Mouse (Mus musculus) ES-CJ7 (cell line): ENCODE data around the gene Synj2bp.

Source experiments
- DNase-seq: peaks from one replicate; pipeline ENCODE4 v3.0.0; 2011; ENCODE audit warnings: low read depth, low spot score

Synj2bp gene

DNA sequence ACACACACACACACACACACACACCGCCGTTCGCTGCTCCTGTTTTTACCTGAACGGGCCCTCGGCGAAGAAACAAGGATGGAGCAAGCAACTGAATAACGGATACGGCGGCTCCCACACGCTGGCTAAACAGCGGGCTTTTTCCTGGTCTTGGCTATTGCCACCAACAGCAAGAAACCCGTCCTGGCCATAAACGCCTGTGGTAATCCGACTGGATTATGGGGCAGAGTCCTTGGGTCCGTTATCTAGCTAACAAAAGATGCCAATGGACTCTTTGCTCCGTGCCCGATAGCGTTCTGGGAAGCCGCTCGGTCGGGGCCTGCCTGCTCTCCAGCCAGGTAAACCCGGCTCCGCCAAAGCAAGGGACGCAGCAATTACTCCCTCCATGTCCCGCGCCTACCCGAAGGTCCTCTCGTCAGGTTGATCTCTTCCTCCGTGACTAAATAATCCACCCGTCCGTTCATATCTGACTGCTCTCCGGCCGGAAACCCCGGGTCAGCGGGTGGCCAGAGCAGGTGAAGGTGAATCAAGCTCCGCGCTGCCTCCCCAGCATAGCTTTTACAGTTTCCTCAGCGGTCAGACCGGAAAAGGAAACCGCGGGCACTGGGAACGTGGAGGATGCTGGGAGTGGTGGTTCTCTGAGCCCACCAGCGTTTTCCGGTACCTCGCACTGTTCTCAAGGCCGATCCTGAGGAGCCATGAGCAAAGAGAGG is at the start of gene Synj2bp, which contains the start of gene Gm20498:
TSS of gene Synj2bp (minus strand) at position 596 of the 713 bp plus-strand sequence.
TSS of gene Gm20498 (minus strand) at position 590 of the 713 bp plus-strand sequence.
- DNase-seq = peak; percentile 89

DNA sequence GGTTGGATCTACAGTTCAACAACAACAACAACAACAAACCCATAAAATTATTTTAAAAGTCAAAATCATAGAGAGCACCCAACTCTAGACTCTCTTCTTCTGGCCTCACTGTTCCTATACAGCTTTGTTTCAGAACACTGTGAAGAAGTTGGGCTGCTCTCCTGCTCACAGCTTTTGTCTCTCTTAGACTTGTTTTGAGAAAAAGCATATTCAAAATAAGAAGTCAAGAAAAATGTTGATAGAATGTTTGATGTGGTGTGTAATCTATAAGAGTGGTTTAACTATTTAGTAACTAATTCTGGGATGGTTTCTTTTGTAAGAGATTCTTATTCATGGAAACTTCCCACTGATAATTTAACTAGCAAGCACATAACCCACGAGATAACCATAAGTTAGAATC is 35.7 kb upstream of the Synj2bp start, which contains the start of gene Adam21:
TSS of gene Adam21 (minus strand) at position 101 of the 400 bp plus-strand sequence.
- DNase-seq = no peak

DNA sequence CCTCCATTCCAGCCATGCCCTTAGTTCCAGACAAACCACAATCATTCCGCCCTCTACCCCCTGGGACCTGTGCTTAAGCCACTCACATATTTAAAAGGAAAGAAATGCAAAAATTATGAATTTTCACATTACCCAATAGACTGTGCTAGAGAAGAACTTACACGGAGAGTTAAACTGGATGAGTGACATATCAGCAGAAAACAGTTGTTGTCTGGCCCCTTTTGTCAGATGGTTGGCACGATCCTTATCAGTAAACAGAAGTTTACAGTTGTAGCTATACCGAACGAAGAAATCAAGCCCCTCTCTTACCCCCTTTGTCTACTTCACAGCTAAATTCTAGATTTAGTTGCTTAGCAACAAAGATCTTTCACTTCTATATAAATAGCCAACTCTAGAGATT is 35.2 kb upstream of the Synj2bp start:
- no peak for DNase-seq

DNA sequence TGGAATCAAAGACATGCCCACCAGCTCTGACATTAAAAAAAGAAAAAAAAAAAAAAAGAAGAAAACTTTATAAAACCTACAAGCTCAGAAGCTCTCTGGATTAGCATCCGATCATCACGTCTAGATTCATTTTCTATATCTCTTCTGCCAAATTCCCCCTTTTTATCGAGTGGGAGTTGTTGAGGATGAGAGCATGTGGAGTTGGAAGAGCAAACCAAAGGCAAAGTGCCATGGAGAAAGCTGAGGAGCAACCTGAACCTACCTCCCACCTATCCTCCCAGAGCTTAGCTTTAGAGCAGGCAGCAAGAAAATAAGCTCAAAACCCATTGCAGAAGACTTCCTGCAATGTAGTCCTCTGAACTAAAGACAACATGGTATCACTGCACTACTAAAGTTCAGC is 31.5 kb upstream of the Synj2bp start:
- no peak for DNase-seq

DNA sequence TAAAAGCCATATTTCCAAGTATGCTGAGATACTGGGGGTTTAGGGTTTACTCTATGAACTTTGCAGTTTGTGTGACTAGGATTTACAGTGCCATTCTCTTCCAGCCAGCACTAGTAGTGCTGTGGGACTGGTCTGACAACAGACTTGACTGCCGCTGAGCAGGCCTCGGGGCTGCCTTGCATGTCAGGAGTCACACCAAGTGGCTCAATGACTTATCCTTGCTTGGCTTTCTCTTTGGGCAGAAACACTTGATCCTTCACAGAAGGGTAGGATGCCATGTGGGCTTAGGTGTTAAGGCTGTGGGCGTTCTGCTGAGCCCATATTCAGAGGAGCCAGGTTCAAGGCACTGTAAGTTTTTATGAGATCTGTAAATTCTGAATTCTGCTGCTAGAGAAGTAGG is 16.6 kb upstream of the Synj2bp start:
- no peak for DNase-seq

DNA sequence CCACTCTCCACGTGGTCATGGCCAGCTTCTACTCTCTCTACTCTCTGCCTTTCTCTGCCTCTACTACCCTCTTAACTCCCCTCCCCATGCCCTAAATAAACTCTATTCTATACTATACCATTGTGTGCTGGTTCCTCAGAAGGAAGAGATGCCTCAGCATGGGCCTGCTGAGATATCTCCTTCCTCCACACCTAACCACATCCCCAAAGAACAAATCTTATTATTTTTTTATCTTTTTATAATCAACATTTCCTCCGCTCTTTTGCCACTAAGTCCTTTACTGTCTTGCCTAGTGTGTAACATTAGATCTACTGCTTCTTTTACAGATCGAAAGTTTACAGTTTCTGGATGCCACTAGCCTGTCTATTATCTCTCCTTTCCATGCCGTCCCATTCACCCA is 14.5 kb upstream of the Synj2bp start:
- DNase-seq = no peak

DNA sequence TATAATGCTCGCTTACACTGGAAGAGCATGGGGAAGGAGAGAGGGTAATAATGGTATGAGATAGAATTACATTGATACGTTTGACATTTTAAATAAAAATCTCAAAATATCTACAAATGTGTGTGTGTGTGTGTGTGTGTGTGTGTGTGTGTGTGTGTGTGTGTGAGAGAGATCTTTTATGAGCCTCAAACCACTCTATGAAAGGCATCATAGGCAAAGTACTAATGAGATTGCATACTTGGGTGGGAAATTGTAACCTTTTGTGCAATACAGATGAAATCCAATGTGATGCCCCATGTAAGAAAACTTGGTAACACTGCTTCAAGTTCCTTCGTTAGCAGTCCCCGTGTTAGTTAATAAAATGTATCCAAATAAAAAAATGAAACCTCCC is 313 bp upstream of the Synj2bp start:
- no peak for DNase-seq

DNA sequence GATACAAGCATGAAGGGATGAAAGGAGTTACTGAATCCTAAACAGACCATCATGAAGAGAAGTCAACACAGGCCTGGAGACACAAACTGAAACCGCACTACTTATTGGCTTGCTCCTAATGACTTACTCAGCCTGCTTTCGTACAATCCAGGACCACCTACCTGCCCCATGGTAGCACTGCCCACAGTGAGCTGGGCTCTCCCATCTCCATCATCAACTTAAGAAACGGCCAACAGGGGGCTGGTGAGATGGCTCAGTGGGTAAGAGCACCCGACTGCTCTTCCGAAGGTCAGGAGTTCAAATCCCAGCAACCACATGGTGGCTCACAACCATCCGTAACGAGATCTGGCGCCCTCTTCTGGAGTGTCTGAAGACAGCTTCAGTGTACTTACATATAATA is 2.1 kb downstream of the Synj2bp start:
- DNase-seq = peak; percentile 77

DNA sequence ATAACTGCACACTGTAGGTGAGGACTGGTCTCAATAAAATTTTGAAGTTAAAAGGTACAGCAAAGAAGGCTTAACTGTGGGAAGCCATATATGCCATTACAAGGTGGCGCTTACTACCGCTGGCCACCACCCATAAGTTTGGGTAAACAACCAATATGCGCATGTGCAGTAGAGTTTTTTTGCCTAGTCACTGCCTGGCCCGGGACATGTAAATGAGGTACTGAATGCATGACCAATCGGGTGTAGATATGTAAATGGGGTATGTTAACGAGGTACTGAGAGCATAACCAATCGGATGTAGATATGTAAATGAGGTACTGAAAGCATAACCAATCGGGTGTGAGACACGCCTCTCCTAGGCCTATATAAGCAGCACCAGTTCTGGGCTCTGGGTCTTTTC is 35.8 kb downstream of the Synj2bp start:
- peak; percentile 69 for DNase-seq

DNA sequence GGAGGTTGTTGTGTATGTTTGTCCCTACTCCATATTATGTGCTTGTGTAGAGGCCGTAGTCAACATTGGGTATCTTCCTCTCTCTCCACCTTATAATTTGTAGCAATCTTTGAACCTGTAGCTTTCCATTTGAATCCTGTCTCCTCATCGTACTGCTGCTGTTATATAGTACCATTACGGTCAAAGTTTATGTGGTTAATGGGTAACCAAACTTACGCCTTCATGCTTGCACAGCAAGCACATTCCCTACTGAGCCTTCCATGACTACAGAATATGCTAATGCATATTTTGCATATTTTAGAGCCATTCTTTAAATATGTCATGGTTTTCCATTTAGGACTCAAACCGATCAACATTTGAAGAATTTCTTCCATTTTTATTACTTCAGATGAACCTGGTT is 42.2 kb downstream of the Synj2bp start:
- no peak for DNase-seq

DNA sequence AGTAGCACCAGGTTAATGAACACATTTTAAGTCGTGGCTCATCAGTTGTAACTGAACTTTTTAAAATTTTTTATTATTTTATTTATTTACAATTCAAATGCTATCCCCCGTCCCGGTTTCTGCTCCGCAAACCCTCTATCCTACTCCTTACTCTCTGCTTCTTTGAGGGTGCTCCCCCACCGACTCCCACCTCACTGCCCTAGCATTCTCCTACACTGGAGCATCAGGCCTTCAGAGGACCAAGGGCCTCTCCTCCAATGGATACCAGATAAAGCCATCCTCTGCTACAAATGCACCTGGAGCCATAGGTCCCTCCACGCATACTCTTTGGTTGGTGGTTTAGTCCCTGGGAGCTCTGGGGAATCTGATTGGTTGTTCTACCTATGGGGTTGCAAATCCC is 47.4 kb downstream of the Synj2bp start:
- DNase-seq = no peak

DNA sequence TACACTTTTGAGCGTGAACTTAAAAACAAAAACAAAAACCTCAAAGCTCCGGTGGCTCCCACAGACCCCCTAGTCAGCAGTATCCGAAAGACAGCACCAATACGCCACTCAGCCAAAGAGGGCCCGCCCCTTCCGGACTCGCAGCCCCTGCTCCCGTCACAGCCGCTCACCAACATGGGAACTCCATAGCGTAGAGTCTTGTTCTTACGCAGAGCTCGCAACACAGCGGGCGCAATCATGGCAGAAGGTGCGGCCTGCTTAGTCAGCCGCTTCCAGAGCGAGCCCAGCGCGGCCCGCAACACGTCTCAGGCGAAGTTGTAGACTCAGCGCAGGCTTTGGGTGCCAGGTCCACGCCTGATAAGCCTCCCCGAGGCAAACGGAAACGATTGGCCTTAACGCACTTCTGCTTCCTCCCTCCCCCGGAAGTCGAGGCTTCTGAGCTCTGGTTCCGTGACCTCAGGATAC is 48.0 kb downstream of the Synj2bp start, which contains the start of gene Cox16:
TSS of gene Cox16 (minus strand) at position 401 of the 465 bp plus-strand sequence.
- DNase-seq = peak; percentile 86

DNA sequence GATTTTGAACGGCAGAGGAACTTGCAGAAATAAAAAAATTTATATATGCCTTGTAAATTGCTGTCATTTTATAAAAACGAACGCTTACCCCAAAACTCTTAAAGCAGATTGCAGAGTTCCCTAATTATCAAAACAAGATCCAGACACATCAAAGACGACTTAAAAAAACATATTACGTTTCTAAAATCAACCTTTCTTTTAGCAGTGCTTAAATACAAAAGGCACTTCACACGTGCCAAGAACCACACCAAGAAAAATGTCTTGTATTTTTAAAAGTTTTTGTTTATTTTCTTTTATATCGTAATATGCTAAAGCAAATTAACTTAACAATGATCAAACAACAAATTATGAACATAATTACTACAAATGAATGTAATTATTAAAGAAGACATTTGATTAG is 48.5 kb downstream of the Synj2bp start:
- DNase-seq = no peak

DNA sequence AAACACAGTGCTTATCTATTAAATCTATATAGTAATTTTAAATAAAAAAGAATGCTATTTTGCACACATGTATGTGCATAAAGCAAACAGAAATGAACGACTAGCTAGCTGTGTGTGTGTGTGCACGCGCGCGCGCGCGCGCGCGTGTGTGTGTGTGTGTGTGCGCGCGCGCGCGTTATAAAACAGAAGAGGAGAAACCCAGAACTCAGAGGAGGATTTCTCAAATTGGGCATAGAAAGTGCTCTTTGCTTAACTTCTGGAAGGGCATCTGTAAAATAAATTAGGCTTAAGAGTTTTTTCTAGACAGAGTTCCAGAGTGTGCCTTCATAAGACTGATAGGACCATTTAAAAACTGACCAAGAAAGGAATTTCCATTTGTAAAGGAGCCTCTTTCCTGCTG is 49.1 kb downstream of the Synj2bp start:
- DNase-seq = peak; percentile 18

DNA sequence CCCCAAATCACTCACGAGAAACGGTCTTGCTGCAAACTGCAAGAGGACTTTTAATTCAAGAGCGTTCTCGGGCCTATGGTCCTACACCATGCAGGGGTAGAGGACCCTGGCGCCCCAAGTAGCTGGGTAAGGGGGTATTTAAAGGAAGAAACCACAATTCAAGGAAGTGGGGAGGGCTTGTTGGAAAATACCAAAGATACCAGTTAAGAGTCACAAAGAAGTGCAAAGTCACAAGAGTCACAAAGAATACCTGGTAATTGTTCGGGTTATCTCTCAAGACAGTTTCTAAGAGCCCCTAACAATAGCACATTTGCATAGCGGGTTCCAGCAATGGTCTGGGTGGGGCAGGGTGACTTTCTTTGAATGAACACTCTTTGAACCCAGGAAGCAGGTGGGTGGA is 73.7 kb downstream of the Synj2bp start:
- peak; percentile 59 for DNase-seq
